Mouse (Mus musculus) ES-E14 (cell line): ENCODE results near the gene Lpcat2b. TPM values are rescaled to one million over a fixed set of nuclear protein-coding genes. Genes with fewer than 3 reads are reported as not detected.

Experiments used
- DNase-seq: peaks from one replicate; pipeline ENCODE4 v3.0.0-alpha.2; 2013; ENCODE audit warnings: low read depth, low spot score
- H3K27ac ChIP-seq: 2 replicates; pipeline ENCODE4 v1.5.1; 2012; ENCODE audit warnings: low read depth, mild to moderate bottlenecking, low read length, moderate library complexity, mixed read lengths; ENCODE audit not compliant: poor library complexity, insufficient read depth, severe bottlenecking
- H3K36me3 ChIP-seq: 2 replicates; pipeline ENCODE4 v1.6.1; 2012; ENCODE audit warnings: mild to moderate bottlenecking, low read length, moderate library complexity, mixed read lengths; ENCODE audit not compliant: control insufficient read depth, poor library complexity, insufficient read depth, severe bottlenecking
- H3K4me1 ChIP-seq, 2 experiments: fragments of 150-350 bp in 1 of 2; sonication (generic) in 1 of 2; 2 replicates each; pipeline ENCODE4 v1.6.1; 2012; ENCODE audit warnings: low read length in 2 of 2, mild to moderate bottlenecking in 1 of 2, mixed read lengths in 1 of 2; ENCODE audit not compliant: control insufficient read depth in 2 of 2, insufficient read depth in 2 of 2, poor library complexity in 1 of 2
- H3K4me3 ChIP-seq, 2 experiments: fragments of 150-350 bp in 1 of 2; sonication (generic) in 1 of 2; 2 replicates each; pipeline ENCODE4 v1.5.1; 2012; ENCODE audit warnings: low read length in 2 of 2, low read depth in 1 of 2, mild to moderate bottlenecking in 1 of 2, mixed read lengths in 1 of 2; ENCODE audit not compliant: insufficient read depth in 1 of 2, poor library complexity in 1 of 2, severe bottlenecking in 1 of 2
- H3K9ac ChIP-seq: 2 replicates; pipeline ENCODE4 v1.6.1; 2012; ENCODE audit warnings: low read depth, mild to moderate bottlenecking, low read length, mixed read lengths; ENCODE audit not compliant: poor library complexity, insufficient read depth, severe bottlenecking
- H3K9me3 ChIP-seq: fragments of 150-350 bp; sonication (generic); 2 replicates; pipeline ENCODE4 v1.6.1; 2012; ENCODE audit warnings: low read depth, mild to moderate bottlenecking, low read length; ENCODE audit not compliant: control insufficient read depth, insufficient read depth
- CHD2 ChIP-seq: IDR thresholded peaks from 2 replicates; pipeline ENCODE4 v1.6.1; 2014; ENCODE audit warnings: mild to moderate bottlenecking, low read depth, low read length, inconsistent platforms
- HCFC1 ChIP-seq: IDR thresholded peaks from 2 replicates; pipeline ENCODE4 v1.6.1; 2012; ENCODE audit warnings: low read length, inconsistent platforms, borderline replicate concordance; ENCODE audit not compliant: insufficient read depth
- MAFK ChIP-seq: IDR thresholded peaks from 2 replicates; pipeline ENCODE4 v1.6.1; 2014; ENCODE audit warnings: mild to moderate bottlenecking, low read depth, low read length, inconsistent platforms; ENCODE audit not compliant: insufficient read depth
- ZC3H11A ChIP-seq: IDR thresholded peaks from 2 replicates; pipeline ENCODE4 v1.6.1; 2012; ENCODE audit warnings: low read depth, mild to moderate bottlenecking, inconsistent platforms, low read length, borderline replicate concordance
- ZNF384 ChIP-seq: IDR thresholded peaks from 2 replicates; pipeline ENCODE4 v1.6.1; 2012; ENCODE audit warnings: low read depth, low read length, inconsistent platforms
- in situ Hi-C, 2 experiments: fragments of 600-800 bp; cut with MboI; formaldehyde crosslinking; loops; one replicate each; pipeline ENCODE4 v1.15.1; 2025; ENCODE audit warnings: low sequenced_read_pairs in 2 of 2, inconsistent platforms in 1 of 2; ENCODE audit not compliant: unreplicated experiment in 2 of 2
- total RNA-seq: library from RNA; depleted of rRNA; stranded (reverse); fragments of 300-350 nt; gene quantifications from 2 replicates; pipeline ENCODE4 v1.2.3, GENCODE M21; 2012

Lpcat2b gene
- total RNA-seq, 1 experiment: not detected

- Histone ChIP-seq H3K9ac (no peak overlapping the region), H3K4me1 (no peaks in the 10 kb centered on the region), H3K9me3 (no peaks in the 10 kb centered on the region), H3K36me3 (no peaks in the 10 kb centered on the region), H3K4me3 (no peak overlapping the region), H3K27ac (no peak overlapping the region)
- TF ChIP-seq ZC3H11A (no peak), MAFK (no peak), CHD2 (no peak), HCFC1 (no peak), ZNF384 (no peak)
- in situ Hi-C loops: no loop called here
- no peak for DNase-seq
These were observed 21.0 kb upstream of the Lpcat2b start for GRCm38 (mm10) chr5:107410305-107410704.

GRCm38 (mm10) chr5:107411326-107411725 is 20.0 kb upstream of the Lpcat2b start:
- Histone ChIP-seq H3K9me3 (no peaks in the 10 kb centered on the region), H3K4me1 (no peaks in the 10 kb centered on the region), H3K4me3 (no peak overlapping the region), H3K36me3 (no peaks in the 10 kb centered on the region), H3K9ac (no peak overlapping the region), H3K27ac (no peak overlapping the region)
- DNase-seq: no peak
- in situ Hi-C loops: no loop called here
- TF ChIP-seq HCFC1 (no peak), MAFK (no peak), ZC3H11A (no peak), ZNF384 (no peak), CHD2 (no peak)

- in situ Hi-C loops: no loop called here
- H3K9ac ChIP-seq: no peak overlapping the region
- H3K4me3 ChIP-seq: no peak overlapping the region
- DNase-seq: no peak
- no peak overlapping the region for H3K27ac ChIP-seq
- TF ChIP-seq CHD2 (no peak), ZNF384 (no peak), MAFK (no peak), ZC3H11A (no peak), HCFC1 (no peak)
- H3K9me3 ChIP-seq: no peaks in the 10 kb centered on the region
- H3K36me3 ChIP-seq: no peaks in the 10 kb centered on the region
- no peaks in the 10 kb centered on the region for H3K4me1 ChIP-seq
These were observed 19.1 kb upstream of the Lpcat2b start for GRCm38 (mm10) chr5:107412285-107412684.

- H3K9ac ChIP-seq: no peak overlapping the region
- no peak for DNase-seq
- TF ChIP-seq MAFK: no peak
- no peak for TF ChIP-seq CHD2
- no peak for TF ChIP-seq HCFC1
- no peak for TF ChIP-seq ZC3H11A
- TF ChIP-seq ZNF384: no peak
- no peak overlapping the region for H3K4me3 ChIP-seq
- H3K36me3 ChIP-seq: no peaks in the 10 kb centered on the region
- H3K4me1 ChIP-seq: no peaks in the 10 kb centered on the region
- in situ Hi-C loops: no loop called here
- no peaks in the 10 kb centered on the region for H3K9me3 ChIP-seq
- H3K27ac ChIP-seq: no peak overlapping the region
These were observed 16.3 kb upstream of the Lpcat2b start for GRCm38 (mm10) chr5:107415098-107415497.

- no peak for TF ChIP-seq MAFK
- no peak for TF ChIP-seq ZNF384
- TF ChIP-seq ZC3H11A: no peak
- no peak for TF ChIP-seq HCFC1
- TF ChIP-seq CHD2: no peak
- no peaks in the 10 kb centered on the region for H3K36me3 ChIP-seq
- in situ Hi-C loops: no loop called here
- H3K9me3 ChIP-seq: no peaks in the 10 kb centered on the region
- H3K9ac ChIP-seq: no peak overlapping the region
- no peak overlapping the region for H3K27ac ChIP-seq
- H3K4me3 ChIP-seq: no peak overlapping the region
- no peaks in the 10 kb centered on the region for H3K4me1 ChIP-seq
- no peak for DNase-seq
These were observed 9.7 kb upstream of the Lpcat2b start for GRCm38 (mm10) chr5:107421676-107422075.
